Mouse (Mus musculus) neural tube, embryonic 11.5 days (tissue): ENCODE measurements around the gene Nccrp1. TPM values are rescaled to one million over a fixed set of nuclear protein-coding genes. Genes with fewer than 3 reads are reported as not detected.

Experiments
- ATAC-seq: fragments of 200-750 bp; cut with Nextera tagmentation; 2 replicates; pipeline ENCODE4 v1.8.0; 2017; ENCODE audit warnings: moderate number of reproducible peaks, mild to moderate bottlenecking, moderate TSS enrichment, moderate library complexity; ENCODE audit not compliant: insufficient read depth, low FRiP score, low TSS enrichment
- DNase-seq: peaks from one replicate; pipeline ENCODE4 v3.0.0-alpha.2; 2015; ENCODE audit warnings: low spot score
- H3K27ac ChIP-seq: fragments of 300-500 bp; sonication (generic); 2 replicates; pipeline ENCODE4 v1.5.1; 2014; ENCODE audit warnings: low read depth, mild to moderate bottlenecking, low read length
- H3K27me3 ChIP-seq: fragments of 300-500 bp; sonication (generic); 2 replicates; pipeline ENCODE4 v1.6.1; 2014; ENCODE audit warnings: mild to moderate bottlenecking, low read length, mixed read lengths; ENCODE audit not compliant: control insufficient read depth, insufficient read depth
- H3K36me3 ChIP-seq: fragments of 300-500 bp; sonication (generic); 2 replicates; pipeline ENCODE4 v1.6.1; 2014; ENCODE audit warnings: mild to moderate bottlenecking, low read length, moderate library complexity, mixed read lengths; ENCODE audit not compliant: control insufficient read depth, insufficient read depth
- H3K4me1 ChIP-seq: fragments of 300-500 bp; sonication (generic); 2 replicates; pipeline ENCODE4 v1.6.1; 2014; ENCODE audit warnings: low read length, mixed read lengths; ENCODE audit not compliant: control insufficient read depth, insufficient read depth
- H3K4me2 ChIP-seq: fragments of 300-500 bp; sonication (generic); 2 replicates; pipeline ENCODE4 v1.6.1; 2014; ENCODE audit warnings: low read depth, mild to moderate bottlenecking, moderate library complexity
- H3K4me3 ChIP-seq: fragments of 300-500 bp; sonication (generic); 2 replicates; pipeline ENCODE4 v1.5.1; 2014; ENCODE audit warnings: low read depth, low read length
- H3K9ac ChIP-seq: fragments of 300-500 bp; sonication (generic); 2 replicates; pipeline ENCODE4 v1.6.1; 2014; ENCODE audit warnings: mild to moderate bottlenecking, low read length
- H3K9me3 ChIP-seq: fragments of 300-500 bp; sonication (generic); 2 replicates; pipeline ENCODE4 v1.6.1; 2016; ENCODE audit warnings: low read length; ENCODE audit not compliant: control insufficient read depth
- WGBS: fragments of 180-500 bp; shearing (Covaris S2); extraction: QIAGEN DNeasy Blood & Tissue Kit; methylation state at CpG from one replicate; pipeline ENCODE4 v1.1.7; 2014; 5-methylcytosine and 5-hydroxymethylcytosine counted together
- polyA plus RNA-seq: library from polyadenylated mRNA; unstranded; fragments of >200 nt; fragmentation: Nextera tagmentation; extraction: Ambion mirVana; gene quantifications from 2 replicates; pipeline ENCODE4 v1.2.1, GENCODE M21; 2014

The Nccrp1 gene
- polyA plus RNA-seq, 1 experiment from 2014 or later = 0.15 TPM

GRCm38 (mm10) chr7:28583570-28584344, 36.7 kb upstream of the Nccrp1 start:
- 76% methylated on average over 8 of the region's 8 CpGs for WGBS
- no peaks in the 10 kb centered on the region for H3K36me3 ChIP-seq
- H3K4me3 ChIP-seq = no peak overlapping the region
- H3K9me3 ChIP-seq = no peaks in the 10 kb centered on the region
- no peak overlapping the region for H3K4me2 ChIP-seq
- no peaks in the 10 kb centered on the region for H3K27me3 ChIP-seq
- H3K27ac ChIP-seq = no peak overlapping the region
- H3K4me1 ChIP-seq = peaks cover 8% of the 10 kb centered on the region
- DNase-seq = no peak
- no peak overlapping the region for H3K9ac ChIP-seq
- ATAC-seq = no peak

DNA sequence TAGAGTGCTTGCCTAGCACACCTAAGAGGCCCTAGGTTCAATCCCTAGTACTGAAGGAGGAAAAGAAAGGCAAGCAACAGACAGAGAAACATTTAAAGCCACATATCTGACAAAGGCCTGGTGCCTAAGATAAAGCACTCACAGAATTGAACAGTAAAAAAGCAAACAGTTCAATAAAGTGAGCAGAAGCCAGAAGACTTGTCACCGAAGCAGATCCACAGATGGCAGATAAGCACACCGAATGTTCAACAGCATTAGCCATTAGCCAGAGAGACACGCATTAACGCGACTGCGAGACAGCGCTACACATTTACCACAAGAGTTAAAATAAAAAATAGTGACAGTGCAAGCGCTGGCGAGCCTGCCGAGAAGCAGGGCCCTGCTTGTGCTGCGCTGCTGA, 35.8 kb upstream of the Nccrp1 start:
- 86% methylated on average over 11 of the region's 11 CpGs for WGBS
- Histone ChIP-seq H3K4me2 (no peak overlapping the region), H3K9me3 (no peaks in the 10 kb centered on the region), H3K27ac (no peak overlapping the region), H3K4me3 (no peak overlapping the region), H3K4me1 (peaks cover 6% of the 10 kb centered on the region), H3K36me3 (no peaks in the 10 kb centered on the region), H3K27me3 (no peaks in the 10 kb centered on the region), H3K9ac (no peak overlapping the region)
- DNase-seq (no peak), ATAC-seq (no peak)

GRCm38 (mm10) chr7:28581721-28582120, 34.7 kb upstream of the Nccrp1 start:
- DNase-seq (no peak), ATAC-seq (no peak)
- Histone ChIP-seq H3K4me3 (no peak overlapping the region), H3K27me3 (no peaks in the 10 kb centered on the region), H3K4me1 (no peaks in the 10 kb centered on the region), H3K27ac (no peak overlapping the region), H3K36me3 (no peaks in the 10 kb centered on the region), H3K4me2 (no peak overlapping the region), H3K9ac (no peak overlapping the region), H3K9me3 (no peaks in the 10 kb centered on the region)
- 90% methylated on average over 4 of the region's 4 CpGs for WGBS

DNA sequence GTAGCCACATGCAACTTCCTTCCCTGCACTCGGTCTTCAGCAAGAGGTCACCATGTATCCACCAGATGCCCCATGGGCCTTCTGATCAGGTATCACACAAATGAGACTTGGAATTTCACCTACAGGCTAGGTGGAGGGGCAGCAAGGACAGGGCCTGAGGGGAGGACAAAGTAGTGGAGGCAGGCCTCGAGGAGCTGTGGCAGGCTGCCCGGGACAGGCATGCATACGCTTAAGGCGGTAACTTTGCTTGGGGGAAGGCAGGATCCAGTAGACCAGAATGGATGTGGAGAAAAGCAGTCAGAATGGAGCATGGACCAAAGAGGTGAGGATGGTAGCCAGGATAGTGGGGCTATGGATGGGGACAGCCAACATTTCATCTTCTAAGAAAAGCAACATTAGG, 32.8 kb upstream of the Nccrp1 start:
- Histone ChIP-seq H3K4me1 (0 out of 2 replicates have a peak, but pooled peaks cover 3% of the 10 kb centered on the region), H3K9me3 (no peaks in the 10 kb centered on the region), H3K4me2 (no peak overlapping the region), H3K27me3 (no peaks in the 10 kb centered on the region), H3K36me3 (no peaks in the 10 kb centered on the region), H3K27ac (no peak overlapping the region), H3K9ac (no peak overlapping the region), H3K4me3 (no peak overlapping the region)
- no peak for ATAC-seq
- DNase-seq = no peak
- WGBS = 90% methylated on average over 5 of the region's 5 CpGs

GRCm38 (mm10) chr7:28578543-28579053, 31.5 kb upstream of the Nccrp1 start:
- Histone ChIP-seq H3K9me3 (no peaks in the 10 kb centered on the region), H3K9ac (no peak overlapping the region), H3K4me1 (0 out of 2 replicates have a peak, but pooled peaks cover 3% of the 10 kb centered on the region), H3K36me3 (no peaks in the 10 kb centered on the region), H3K27me3 (no peaks in the 10 kb centered on the region), H3K27ac (no peak overlapping the region), H3K4me3 (no peak overlapping the region), H3K4me2 (no peak overlapping the region)
- 74% methylated on average over 5 of the region's 5 CpGs for WGBS
- DNase-seq (no peak), ATAC-seq (no peak)

DNA sequence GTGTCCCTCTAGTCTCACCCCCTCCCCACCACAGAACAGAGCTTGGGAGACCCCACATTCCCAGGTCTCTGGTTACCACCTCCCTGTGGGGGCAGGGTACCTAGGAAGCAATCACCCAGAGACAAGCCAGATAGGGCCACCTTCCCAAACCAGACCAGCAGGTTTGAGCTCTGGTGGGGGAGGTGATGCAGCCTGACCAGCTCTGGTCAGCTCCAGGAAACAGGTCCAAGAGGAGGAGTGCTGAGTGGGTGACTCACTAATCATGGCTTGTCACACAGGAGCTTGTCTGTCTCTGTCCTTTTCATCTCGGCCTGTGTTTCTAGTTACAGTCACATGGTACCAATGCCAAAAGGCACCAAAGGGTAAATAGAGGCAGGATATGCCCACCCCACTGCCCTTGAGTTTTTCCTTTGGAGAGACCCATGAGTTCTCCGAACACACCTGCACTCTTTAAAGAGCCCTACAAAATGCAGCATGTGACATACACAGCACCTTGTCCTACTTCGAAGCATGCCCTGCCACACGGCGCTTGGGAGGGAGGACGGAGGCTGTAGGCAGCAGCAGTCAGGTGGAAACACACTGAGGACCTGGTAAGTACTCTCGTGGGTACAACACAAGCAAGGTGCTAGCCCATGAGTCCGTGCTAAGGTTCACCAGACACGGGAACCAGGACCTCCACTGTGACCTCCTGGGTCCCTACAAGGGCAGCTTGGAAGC, 30.9 kb upstream of the Nccrp1 start:
- ATAC-seq = no peak
- Histone ChIP-seq H3K4me1 (0 out of 2 replicates have a peak, but pooled peaks cover 3% of the 10 kb centered on the region), H3K27ac (no peak overlapping the region), H3K27me3 (no peaks in the 10 kb centered on the region), H3K9me3 (no peaks in the 10 kb centered on the region), H3K4me3 (no peak overlapping the region), H3K36me3 (no peaks in the 10 kb centered on the region), H3K9ac (no peak overlapping the region), H3K4me2 (no peak overlapping the region)
- 83% methylated on average over 9 of the region's 9 CpGs for WGBS
- no peak for DNase-seq

GRCm38 (mm10) chr7:28576271-28576914, 29.3 kb upstream of the Nccrp1 start:
- Histone ChIP-seq H3K36me3 (no peaks in the 10 kb centered on the region), H3K4me3 (no peak overlapping the region), H3K9me3 (no peaks in the 10 kb centered on the region), H3K27ac (no peak overlapping the region), H3K4me1 (0 out of 2 replicates have a peak, but pooled peaks cover 3% of the 10 kb centered on the region), H3K9ac (no peak overlapping the region), H3K27me3 (no peaks in the 10 kb centered on the region), H3K4me2 (no peak overlapping the region)
- 77% methylated on average over 5 of the region's 5 CpGs for WGBS
- ATAC-seq (no peak), DNase-seq (no peak)

DNA sequence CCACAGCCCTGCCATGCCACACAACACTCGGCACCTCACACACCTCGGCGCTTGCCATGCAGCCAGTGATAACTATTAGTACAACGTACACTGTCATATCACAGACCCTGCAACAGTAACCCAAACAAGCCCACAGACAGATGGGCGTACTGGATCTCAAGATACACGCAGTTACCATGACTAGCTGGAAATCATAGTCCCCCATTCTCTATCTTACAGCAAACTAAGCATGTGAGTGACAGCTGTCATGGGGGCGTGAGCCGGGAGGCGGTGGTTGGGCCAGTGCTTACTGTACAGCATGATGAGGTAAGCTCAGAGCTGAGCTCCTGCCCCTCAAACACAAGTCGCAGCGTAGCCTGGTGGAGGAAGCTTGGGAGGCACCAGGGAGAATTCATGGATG, 28.5 kb upstream of the Nccrp1 start:
- Histone ChIP-seq H3K4me2 (no peak overlapping the region), H3K4me3 (no peak overlapping the region), H3K27me3 (no peaks in the 10 kb centered on the region), H3K9me3 (no peaks in the 10 kb centered on the region), H3K36me3 (no peaks in the 10 kb centered on the region), H3K9ac (no peak overlapping the region), H3K27ac (no peak overlapping the region), H3K4me1 (0 out of 2 replicates have a peak, but pooled peaks cover 3% of the 10 kb centered on the region)
- WGBS = 94% methylated on average over 11 of the region's 11 CpGs
- DNase-seq (no peak), ATAC-seq (no peak)
